Mouse (Mus musculus): ENCODE measurements around the gene Evpl.

The Evpl gene

DNA sequence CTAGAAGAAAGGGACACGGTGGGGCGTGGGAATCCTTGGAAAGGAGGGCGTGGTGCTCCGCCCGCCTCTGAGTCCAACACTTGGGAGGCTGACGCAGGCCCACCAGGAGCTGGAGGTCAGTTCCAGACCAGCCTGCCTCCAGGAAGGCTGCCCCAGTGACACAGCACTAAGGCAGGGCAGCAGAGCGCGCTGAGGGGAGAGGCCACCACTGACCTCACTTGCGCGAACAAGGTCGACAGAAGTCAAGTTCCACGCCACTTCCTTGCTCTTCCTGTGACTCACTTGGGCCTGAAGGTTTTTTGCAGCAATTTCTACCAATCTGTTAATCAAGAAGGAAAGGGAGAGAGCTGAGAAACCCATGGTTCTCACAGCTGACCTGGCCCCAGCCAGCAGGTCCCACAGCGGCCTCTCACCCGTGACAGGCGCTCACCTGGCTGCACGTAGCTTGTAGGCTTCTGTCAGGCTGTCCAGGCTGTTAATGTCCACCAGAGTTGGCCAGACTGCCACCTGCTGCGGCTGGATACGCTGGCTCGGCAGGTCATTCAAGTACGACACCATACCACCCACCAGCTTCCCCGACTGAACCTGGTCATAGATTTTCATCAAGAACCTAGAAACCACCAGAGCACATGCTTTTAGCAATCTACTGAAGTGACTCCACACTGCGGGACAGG is 63.0 kb downstream of the Evpl start:
- no peak for DNase-seq (ENCODE audit: low spot score in 2 of 2)

GRCm38 (mm10) chr11:116171959-116172358 is 65.9 kb downstream of the Evpl start:
- DNase-seq (ENCODE audit: low spot score in 2 of 2): no peak

Measured in right cerebral cortex, adult 2 months (tissue).